Mouse (Mus musculus): Measurements from ENCODE around the gene Lhx9. TPM values are rescaled to one million over a fixed set of nuclear protein-coding genes. Genes with fewer than 3 reads are reported as not detected.

The Lhx9 gene
- total RNA-seq, 2 experiments from 2014 or later: not detected

DNA sequence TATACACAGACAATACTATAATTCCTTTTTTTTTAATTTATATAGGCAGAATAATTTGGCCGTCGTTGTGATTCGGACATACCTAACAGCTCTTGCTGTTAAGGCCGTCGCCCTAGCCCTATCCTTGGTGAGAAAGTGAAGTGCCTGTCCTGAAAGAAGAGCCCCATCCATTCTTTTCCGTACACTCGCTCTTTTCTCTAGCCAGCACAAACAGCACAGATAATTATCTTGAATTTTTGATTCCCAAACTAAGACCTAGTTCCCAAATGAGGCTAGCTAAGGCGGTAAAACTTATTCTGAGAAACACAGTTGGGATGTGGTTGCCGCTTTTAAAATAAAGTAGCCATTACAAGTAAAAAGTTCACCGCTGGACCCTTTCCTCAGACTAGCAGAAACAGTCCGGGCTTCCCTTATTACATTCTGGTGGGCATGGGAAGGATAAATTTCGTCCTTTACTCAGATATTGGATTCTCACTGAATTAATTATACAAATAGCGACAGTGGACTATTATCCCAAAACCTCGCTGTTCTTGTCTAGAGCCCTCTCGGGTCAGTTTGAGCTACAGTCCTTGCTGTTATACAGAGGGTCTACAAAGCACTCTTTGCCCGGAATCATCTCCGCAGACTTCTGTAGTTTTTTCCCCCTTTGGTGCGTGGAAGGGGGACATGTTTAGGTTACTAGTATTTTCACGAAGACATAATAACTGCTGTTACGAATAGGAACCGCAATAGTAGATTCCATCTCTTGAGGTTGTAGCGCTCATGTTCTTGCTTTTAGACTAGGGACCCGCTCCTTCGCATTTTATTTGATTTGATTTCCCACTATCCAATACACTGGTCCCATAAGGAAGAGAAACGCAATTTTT is 7.7 kb downstream of the Lhx9 start:
- no peak for DNase-seq
- intact Hi-C loops (cut with DNase I; ENCODE audit: low total_unique reads): no loop called here

- no peak for DNase-seq
Observed at GRCm38 (mm10) chr1:138839809-138840430, 8.5 kb downstream of the Lhx9 start.

GRCm38 (mm10) chr1:138839291-138839690 is 9.1 kb downstream of the Lhx9 start:
- intact Hi-C loops (cut with DNase I; ENCODE audit: low total_unique reads): loop anchor here (5.0 to 10.0 kb wide), 4 partner anchors 243 to 586 kb away; partner anchors contain the start of gene Zbtb41

More at GRCm38 (mm10) chr1:138839809-138840430, 8.5 kb downstream of the Lhx9 start:
- intact Hi-C loops (cut with DNase I; ENCODE audit: low total_unique reads): loop anchor here (5.0 to 10.0 kb wide), 4 partner anchors 242 to 585 kb away; partner anchors contain the start of gene Zbtb41

GRCm38 (mm10) chr1:138837786-138838743 is 10.3 kb downstream of the Lhx9 start:
- intact Hi-C loops (cut with DNase I; ENCODE audit: low total_unique reads): loop anchor here (5.0 to 10.0 kb wide), 4 partner anchors 244 to 587 kb away; partner anchors contain the start of gene Zbtb41
- no peak for DNase-seq

More at GRCm38 (mm10) chr1:138839291-138839690, 9.1 kb downstream of the Lhx9 start:
- DNase-seq: no peak

GRCm38 (mm10) chr1:138835355-138835900 is 12.9 kb downstream of the Lhx9 start:
- no peak for DNase-seq
- intact Hi-C loops (cut with DNase I; ENCODE audit: low total_unique reads): loop anchor here (5.0 to 10.0 kb wide), 4 partner anchors 247 to 589 kb away; partner anchors contain the start of gene Zbtb41

DNA sequence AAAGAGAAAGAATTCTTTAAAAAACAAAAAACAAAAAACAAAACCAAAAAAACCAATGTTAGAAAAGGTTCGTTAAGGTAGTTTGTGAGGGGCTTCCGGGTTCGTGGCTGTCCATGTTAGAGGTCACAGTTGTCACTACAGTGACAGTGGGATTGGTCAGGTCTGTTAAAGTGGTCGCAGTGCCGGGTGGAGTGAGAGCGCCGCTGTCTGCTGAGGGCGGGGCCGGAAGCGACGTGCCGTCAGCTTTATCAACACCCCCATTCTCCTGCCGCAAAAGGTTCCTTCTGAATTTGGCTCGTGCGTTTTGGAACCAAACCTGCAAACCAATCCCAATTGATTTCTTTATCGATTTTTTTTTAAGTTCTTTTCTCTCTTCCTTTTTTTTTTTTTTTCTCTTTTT is 17.1 kb downstream of the Lhx9 start:
- no peak for DNase-seq
- intact Hi-C loops (cut with DNase I; ENCODE audit: low total_unique reads): loop anchor here (10.0 kb wide), 2 partner anchors 433 to 593 kb away; partner anchors contain the start of gene Zbtb41

GRCm38 (mm10) chr1:138826841-138827240 is 21.5 kb downstream of the Lhx9 start:
- intact Hi-C loops (cut with DNase I; ENCODE audit: low total_unique reads): no loop called here
- no peak for DNase-seq

DNA sequence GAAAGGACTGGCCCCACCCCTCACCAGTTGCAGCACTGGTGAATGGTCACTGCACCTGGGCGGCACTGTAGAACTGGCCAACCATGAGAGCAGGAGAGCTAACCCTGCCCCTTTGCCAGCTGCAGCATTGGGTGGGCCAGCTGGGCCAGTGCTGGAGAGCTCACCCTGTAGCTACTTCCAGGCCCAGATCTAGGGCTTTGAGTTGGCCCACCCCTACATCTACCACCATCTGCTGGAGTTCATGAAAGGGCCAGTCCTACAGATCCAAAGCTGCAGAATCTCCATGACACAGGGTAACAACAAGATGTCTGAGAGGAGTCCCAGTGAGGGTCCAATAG is 25.4 kb downstream of the Lhx9 start:
- no peak for DNase-seq
- intact Hi-C loops (cut with DNase I; ENCODE audit: low total_unique reads): no loop called here

- DNase-seq: no peak
- intact Hi-C loops (cut with DNase I; ENCODE audit: low total_unique reads): no loop called here
Observed at GRCm38 (mm10) chr1:138822255-138822984, 26.0 kb downstream of the Lhx9 start.

GRCm38 (mm10) chr1:138801732-138802131 is 46.6 kb downstream of the Lhx9 start:
- DNase-seq: no peak
- intact Hi-C loops (cut with DNase I; ENCODE audit: low total_unique reads): no loop called here

GRCm38 (mm10) chr1:138801296-138801695 is 47.1 kb downstream of the Lhx9 start:
- DNase-seq: no peak
- intact Hi-C loops (cut with DNase I; ENCODE audit: low total_unique reads): no loop called here

GRCm38 (mm10) chr1:138799692-138800314 is 48.6 kb downstream of the Lhx9 start:
- intact Hi-C loops (cut with DNase I; ENCODE audit: low total_unique reads): no loop called here
- DNase-seq: no peak

- intact Hi-C loops (cut with DNase I; ENCODE audit: low total_unique reads): no loop called here
Observed at GRCm38 (mm10) chr1:138798110-138798509, 50.3 kb downstream of the Lhx9 start.

DNA sequence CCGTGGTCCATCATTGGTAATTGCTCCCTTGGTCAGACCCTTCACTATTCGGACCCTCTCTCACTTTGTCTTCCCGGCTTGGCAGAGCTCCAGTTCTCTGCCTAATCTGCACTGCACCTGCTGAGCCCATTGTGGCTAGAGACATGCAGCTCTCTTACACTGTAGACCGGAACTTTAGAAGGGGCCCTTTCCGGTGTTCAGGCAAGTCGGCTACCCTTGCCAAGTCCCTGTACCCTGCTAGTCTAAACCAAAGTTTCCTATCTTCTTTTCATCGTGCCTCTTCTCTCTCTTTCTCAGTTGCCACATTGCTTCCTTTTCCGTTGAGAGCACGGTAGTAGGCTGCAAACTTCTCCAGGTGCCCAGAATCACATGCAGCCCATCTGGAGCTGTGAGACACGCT is 62.5 kb downstream of the Lhx9 start:
- intact Hi-C loops (cut with DNase I; ENCODE audit: low total_unique reads): no loop called here
- no peak for DNase-seq

More at GRCm38 (mm10) chr1:138798110-138798509, 50.3 kb downstream of the Lhx9 start:
- DNase-seq: no peak

DNA sequence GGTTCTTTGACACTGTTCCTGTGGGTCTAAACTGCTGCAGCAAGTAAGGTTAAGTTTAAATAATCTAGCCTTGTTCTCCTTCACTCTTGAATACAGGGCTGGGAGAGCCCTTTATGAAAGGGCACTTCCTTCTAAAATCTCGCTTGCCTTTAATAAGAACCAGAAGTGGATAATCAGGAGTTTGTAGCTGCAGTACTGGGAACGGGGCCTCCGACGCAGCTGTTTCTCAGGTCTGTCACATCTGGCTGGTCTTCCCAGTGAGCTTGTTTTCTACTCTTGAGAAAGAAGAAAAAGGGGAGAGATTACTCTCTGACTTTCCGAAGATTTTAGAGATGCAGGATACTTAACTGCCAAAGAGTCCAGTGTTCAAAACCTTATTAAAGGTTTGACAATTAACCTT is 64.4 kb downstream of the Lhx9 start:
- intact Hi-C loops (cut with DNase I; ENCODE audit: low total_unique reads): no loop called here
- DNase-seq: no peak
